Mouse (Mus musculus): ENCODE data around the gene Lingo1. TPM values are rescaled to one million over a fixed set of nuclear protein-coding genes. Genes with fewer than 3 reads are reported as not detected.

Gene Lingo1
- total and polyA plus RNA-seq, 3 experiments, result 0.11 TPM; not detected in 2

- Histone ChIP-seq H3K27me3 (ENCODE audit: insufficient read depth, low read length) (peaks cover 18% of the 10 kb centered on the region), H3K9me3 (replicated peaks) (no peaks in the 10 kb centered on the region), H3K36me3 (replicated peaks) (no peaks in the 10 kb centered on the region), H3K4me1 (ENCODE audit: insufficient read depth, low read depth, low read length) (no peaks in the 10 kb centered on the region), H3K4me3 (ENCODE audit: low read depth, low read length) (no peak overlapping the region)
- TF ChIP-seq TAL1 (conservative IDR thresholded peaks at IDR 0.05; ENCODE audit: low read depth, low read length) (no peak), GATA2 (IDR thresholded peaks at IDR 0.05; ENCODE audit: borderline replicate concordance, low read depth, low read length) (no peak), CTCF (IDR thresholded peaks at IDR 0.05; ENCODE audit: low read depth, low read length) (no peak), POLR2AphosphoS5 (IDR thresholded peaks at IDR 0.05; ENCODE audit: insufficient replicate concordance, low read depth, low read length) (no peak), GATA1 (IDR thresholded peaks at IDR 0.05; ENCODE audit: borderline replicate concordance, low read length) (no peak)
- ATAC-seq (ENCODE audit: extremely low read depth, insufficient number of reproducible peaks, low FRiP score, poor library complexity, severe bottlenecking), result no peak
- DNase-seq (ENCODE audit: low spot score), result no peak
Observed at GRCm38 (mm10) chr9:56825476-56826213, 29.4 kb upstream of the Lingo1 start.

DNA sequence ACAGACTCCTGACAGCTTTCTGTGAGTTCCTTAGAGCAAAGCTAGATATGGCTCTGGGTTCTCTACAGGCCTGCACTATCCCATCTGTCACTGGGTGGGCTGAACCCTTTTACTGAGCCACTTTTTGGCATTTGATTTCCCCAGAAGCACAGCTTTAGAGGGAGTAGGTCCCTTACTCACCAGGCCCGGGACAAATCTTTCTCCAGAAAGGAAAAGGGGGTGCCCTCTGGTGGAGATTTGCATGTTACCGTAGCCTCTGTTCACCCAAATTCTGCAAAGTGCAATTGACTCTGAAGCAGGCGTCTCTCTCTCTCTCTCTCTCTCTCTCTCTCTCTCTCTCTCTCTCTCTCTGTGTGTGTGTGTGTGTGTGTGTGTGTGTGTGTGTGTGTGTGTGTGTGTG, 28.6 kb upstream of the Lingo1 start:
- no peak overlapping the region for H3K4me3 ChIP-seq (ENCODE audit: low read depth, low read length)
- peaks cover 13% of the 10 kb centered on the region for H3K27me3 ChIP-seq (ENCODE audit: insufficient read depth, low read length)
- no peaks in the 10 kb centered on the region for H3K36me3 ChIP-seq (replicated peaks)
- ATAC-seq (ENCODE audit: extremely low read depth, insufficient number of reproducible peaks, low FRiP score, poor library complexity, severe bottlenecking) (no peak), DNase-seq (ENCODE audit: low spot score) (no peak)
- H3K9me3 ChIP-seq (replicated peaks), result no peaks in the 10 kb centered on the region
- TF ChIP-seq GATA1 (IDR thresholded peaks at IDR 0.05; ENCODE audit: borderline replicate concordance, low read length), result no peak
- no peak for TF ChIP-seq POLR2AphosphoS5 (IDR thresholded peaks at IDR 0.05; ENCODE audit: insufficient replicate concordance, low read depth, low read length)
- TF ChIP-seq TAL1 (conservative IDR thresholded peaks at IDR 0.05; ENCODE audit: low read depth, low read length), result no peak
- no peak for TF ChIP-seq CTCF (IDR thresholded peaks at IDR 0.05; ENCODE audit: low read depth, low read length)
- TF ChIP-seq GATA2 (IDR thresholded peaks at IDR 0.05; ENCODE audit: borderline replicate concordance, low read depth, low read length), result no peak
- no peaks in the 10 kb centered on the region for H3K4me1 ChIP-seq (ENCODE audit: insufficient read depth, low read depth, low read length)

DNA sequence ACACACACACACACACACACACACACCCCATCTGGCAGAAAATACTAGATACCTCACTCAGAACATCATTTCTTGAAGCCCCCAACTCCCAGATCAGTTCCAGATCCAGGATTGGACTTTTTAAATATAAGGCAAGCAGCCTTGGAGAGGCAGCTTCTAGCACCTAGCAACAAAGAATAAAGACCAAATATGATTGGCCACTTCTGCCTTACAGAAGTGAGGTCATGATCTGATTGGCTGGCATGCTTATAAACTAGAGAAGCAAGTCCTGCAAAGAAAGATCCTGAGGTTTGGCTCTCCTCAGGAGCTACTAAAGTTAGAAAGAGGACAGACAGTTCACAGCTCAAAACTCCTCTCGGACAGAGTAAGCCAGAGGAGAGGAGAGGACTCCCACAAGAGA, 14.6 kb upstream of the Lingo1 start:
- DNase-seq (ENCODE audit: low spot score), result no peak
- no peaks in the 10 kb centered on the region; the same call in 1 of the 2 replicates for H3K27me3 ChIP-seq (ENCODE audit: insufficient read depth, low read length)
- H3K9me3 ChIP-seq (replicated peaks), result 0 out of 2 replicates have a peak, but pooled peaks cover 3% of the 10 kb centered on the region
- ATAC-seq (ENCODE audit: extremely low read depth, insufficient number of reproducible peaks, low FRiP score, poor library complexity, severe bottlenecking), result no peak
- TF ChIP-seq GATA2 (IDR thresholded peaks at IDR 0.05; ENCODE audit: borderline replicate concordance, low read depth, low read length) (no peak), CTCF (IDR thresholded peaks at IDR 0.05; ENCODE audit: low read depth, low read length) (no peak), TAL1 (conservative IDR thresholded peaks at IDR 0.05; ENCODE audit: low read depth, low read length) (no peak), POLR2AphosphoS5 (IDR thresholded peaks at IDR 0.05; ENCODE audit: insufficient replicate concordance, low read depth, low read length) (no peak)
- no peaks in the 10 kb centered on the region for H3K36me3 ChIP-seq (replicated peaks)
- no peaks in the 10 kb centered on the region for H3K4me1 ChIP-seq (ENCODE audit: insufficient read depth, low read depth, low read length)
- no peak overlapping the region for H3K4me3 ChIP-seq (ENCODE audit: low read depth, low read length)

DNA sequence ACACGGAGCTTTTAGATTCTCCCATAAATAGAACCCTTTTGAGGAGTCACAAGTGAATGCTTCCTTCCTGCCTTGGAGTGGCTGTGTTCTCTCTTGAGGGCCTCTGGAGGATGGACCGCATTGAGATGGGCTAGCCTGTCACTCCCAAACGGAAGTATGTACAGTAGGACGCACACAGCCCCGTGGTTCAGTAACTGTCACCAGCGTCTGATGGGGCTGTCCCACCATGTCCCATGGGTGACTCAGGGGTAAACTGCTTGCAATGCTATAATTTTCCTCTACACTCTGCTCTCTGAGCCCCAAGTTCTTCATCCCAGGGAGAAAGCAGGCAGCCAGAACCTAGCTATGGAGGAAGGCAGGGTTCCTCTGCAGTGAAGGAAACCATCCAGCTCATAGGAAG, 11.7 kb upstream of the Lingo1 start:
- no peak for DNase-seq (ENCODE audit: low spot score)
- no peak for TF ChIP-seq POLR2AphosphoS5 (IDR thresholded peaks at IDR 0.05; ENCODE audit: insufficient replicate concordance, low read depth, low read length)
- TF ChIP-seq CTCF (IDR thresholded peaks at IDR 0.05; ENCODE audit: low read depth, low read length), result no peak
- no peak for TF ChIP-seq TAL1 (conservative IDR thresholded peaks at IDR 0.05; ENCODE audit: low read depth, low read length)
- TF ChIP-seq GATA2 (IDR thresholded peaks at IDR 0.05; ENCODE audit: borderline replicate concordance, low read depth, low read length), result no peak
- TF ChIP-seq GATA1 (IDR thresholded peaks at IDR 0.05; ENCODE audit: borderline replicate concordance, low read length), result no peak
- no peaks in the 10 kb centered on the region; the same call in 1 of the 2 replicates for H3K27me3 ChIP-seq (ENCODE audit: insufficient read depth, low read length)

DNA sequence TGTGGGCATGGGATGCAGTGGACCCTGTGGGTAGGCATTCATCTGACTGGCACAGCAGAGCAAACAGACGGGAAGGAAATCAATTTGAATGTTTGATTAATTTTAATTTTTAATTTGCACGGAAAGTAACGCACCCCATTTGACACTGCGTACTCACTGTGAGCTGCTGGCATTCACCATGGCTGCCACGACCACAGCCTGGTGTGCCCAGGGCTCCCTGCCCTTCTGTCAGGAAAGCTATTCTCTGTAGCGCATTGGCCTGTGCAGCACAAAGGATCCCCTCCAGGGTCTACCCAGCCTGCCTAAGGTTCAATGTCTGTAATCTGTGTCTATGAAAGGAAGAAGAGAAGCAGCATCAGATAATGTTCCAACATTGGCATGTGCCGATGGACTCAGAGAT, 6.9 kb upstream of the Lingo1 start:
- TF ChIP-seq TAL1 (conservative IDR thresholded peaks at IDR 0.05; ENCODE audit: low read depth, low read length), result no peak
- Histone ChIP-seq H3K4me3 (ENCODE audit: low read depth, low read length) (no peak overlapping the region), H3K4me1 (ENCODE audit: insufficient read depth, low read depth, low read length) (no peaks in the 10 kb centered on the region), H3K36me3 (replicated peaks) (no peaks in the 10 kb centered on the region), H3K27me3 (ENCODE audit: insufficient read depth, low read length) (no peaks in the 10 kb centered on the region; the same call in 1 of the 2 replicates), H3K9me3 (replicated peaks) (no peaks in the 10 kb centered on the region)
- DNase-seq (ENCODE audit: low spot score) (no peak), ATAC-seq (ENCODE audit: extremely low read depth, insufficient number of reproducible peaks, low FRiP score, poor library complexity, severe bottlenecking) (no peak)

More for the DNA sequence above, 11.7 kb upstream of the Lingo1 start:
- Histone ChIP-seq H3K4me1 (ENCODE audit: insufficient read depth, low read depth, low read length) (no peaks in the 10 kb centered on the region), H3K4me3 (ENCODE audit: low read depth, low read length) (no peak overlapping the region), H3K36me3 (replicated peaks) (no peaks in the 10 kb centered on the region), H3K9me3 (replicated peaks) (0 out of 2 replicates have a peak, but pooled peaks cover 3% of the 10 kb centered on the region)
- ATAC-seq (ENCODE audit: extremely low read depth, insufficient number of reproducible peaks, low FRiP score, poor library complexity, severe bottlenecking), result no peak

- DNase-seq (ENCODE audit: low spot score) (no peak), ATAC-seq (ENCODE audit: extremely low read depth, insufficient number of reproducible peaks, low FRiP score, poor library complexity, severe bottlenecking) (no peak)
Observed at GRCm38 (mm10) chr9:56797876-56798275, 1.6 kb upstream of the Lingo1 start.

More at GRCm38 (mm10) chr9:56797876-56798275, 1.6 kb upstream of the Lingo1 start:
- Histone ChIP-seq H3K9me3 (replicated peaks) (no peaks in the 10 kb centered on the region), H3K27me3 (ENCODE audit: insufficient read depth, low read length) (peaks cover 5% of the 10 kb centered on the region; the same call in 1 of the 2 replicates), H3K36me3 (replicated peaks) (no peaks in the 10 kb centered on the region), H3K4me1 (ENCODE audit: insufficient read depth, low read depth, low read length) (no peaks in the 10 kb centered on the region), H3K4me3 (ENCODE audit: low read depth, low read length) (no peak overlapping the region)
- no peak for TF ChIP-seq CTCF (IDR thresholded peaks at IDR 0.05; ENCODE audit: low read depth, low read length)
- TF ChIP-seq GATA2 (IDR thresholded peaks at IDR 0.05; ENCODE audit: borderline replicate concordance, low read depth, low read length), result no peak

Data from G1E (cell line).